Mouse (Mus musculus) brown adipose tissue, adult 24 weeks (tissue): ENCODE data around the gene Tssc4. TPM values are rescaled to one million over a fixed set of nuclear protein-coding genes. Genes with fewer than 3 reads are reported as not detected.

Source experiments
- H3K27ac ChIP-seq: fragments of 200-500 bp; replicated peaks from 2 replicates; pipeline ENCODE4 v1.5.1; 2012; ENCODE audit warnings: low read depth, mild to moderate bottlenecking, low read length
- H3K4me1 ChIP-seq: fragments of 200-500 bp; 2 replicates; pipeline ENCODE4 v1.6.1; 2012; ENCODE audit warnings: low read length, mixed read lengths; ENCODE audit not compliant: control insufficient read depth, insufficient read depth, insufficient read length
- H3K4me3 ChIP-seq: fragments of 200-500 bp; 2 replicates; pipeline ENCODE4 v1.5.1; 2012; ENCODE audit warnings: low read depth, mild to moderate bottlenecking, low read length, moderate library complexity; ENCODE audit not compliant: insufficient read depth
- polyA plus RNA-seq: library from polyadenylated mRNA; stranded (reverse); fragments of >200 nt; gene quantifications from 2 replicates; pipeline ENCODE4 v1.2.4, GENCODE M21; 2012; ENCODE audit not compliant: missing spikeins, insufficient read depth, insufficient read length

The Tssc4 gene
- polyA plus RNA-seq, 1 experiment = 13.2 TPM

DNA sequence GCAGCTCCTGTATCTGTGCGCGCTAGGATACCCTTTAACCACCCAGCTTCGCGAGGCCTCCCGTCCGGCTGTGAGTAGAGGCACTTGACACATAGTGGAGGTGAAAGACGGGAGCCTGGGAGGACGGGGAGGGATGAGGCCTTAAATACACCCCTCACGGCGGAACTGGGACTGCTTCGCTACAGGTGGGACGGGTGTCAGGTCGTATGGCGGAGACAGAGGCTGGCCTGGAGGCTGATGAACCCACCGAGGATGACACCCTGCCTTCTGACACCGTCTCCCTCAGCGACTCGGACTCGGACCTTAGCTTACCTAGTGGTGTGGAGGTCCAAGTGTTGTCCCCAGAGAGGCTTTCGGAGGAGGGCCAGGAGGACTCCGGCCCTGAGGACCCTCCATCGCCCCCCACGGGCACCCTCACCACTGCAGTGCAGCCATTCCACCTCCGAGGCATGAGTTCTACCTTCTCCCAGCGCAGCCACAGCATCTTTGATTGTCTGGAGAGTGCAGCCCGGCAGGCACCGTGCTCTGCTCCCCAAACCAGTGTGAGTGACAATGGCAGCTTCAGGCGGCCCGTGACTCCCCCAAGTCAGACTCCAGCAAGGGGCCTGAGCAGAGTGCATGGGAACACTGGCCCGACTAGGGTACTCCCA, 827 bp downstream of the Tssc4 start:
- Histone ChIP-seq H3K4me1 (peaks cover 17% of the 10 kb centered on the region), H3K27ac (peak overlapping the region; percentile 66), H3K4me3 (peak overlapping the region; percentile 77)

DNA sequence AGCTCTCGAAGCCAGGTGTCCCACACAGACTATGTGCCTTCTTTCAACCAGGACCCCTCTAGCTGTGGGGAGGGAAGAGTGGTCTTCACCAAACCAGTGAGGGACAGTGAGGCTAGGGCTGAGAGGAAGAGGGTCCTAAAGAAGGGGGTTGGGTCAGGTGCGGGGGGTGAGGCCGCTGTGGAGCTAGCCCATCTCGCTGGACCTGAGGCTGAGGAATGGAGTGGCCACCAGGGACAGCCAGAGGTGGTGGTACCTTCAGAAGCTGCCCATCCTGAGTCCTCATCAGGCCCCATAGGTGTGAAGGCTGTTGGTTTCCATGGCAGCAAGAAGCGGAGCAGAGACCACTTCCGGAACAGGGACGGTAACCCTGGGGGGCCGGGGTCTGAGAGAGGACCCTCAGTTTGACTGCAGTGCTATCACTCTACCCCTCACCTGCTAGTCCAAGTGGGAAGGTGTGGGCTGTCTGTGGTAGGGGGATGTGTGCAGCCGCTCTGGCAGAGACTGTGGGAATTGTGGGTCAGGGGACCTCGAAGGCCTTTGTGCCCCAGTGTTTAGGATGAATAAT, 1.5 kb downstream of the Tssc4 start:
- H3K27ac ChIP-seq = no peak overlapping the region
- H3K4me3 ChIP-seq = peak overlapping the region; percentile 77
- H3K4me1 ChIP-seq = peaks cover 17% of the 10 kb centered on the region

- no peak overlapping the region for H3K4me3 ChIP-seq
- no peak overlapping the region for H3K27ac ChIP-seq
- H3K4me1 ChIP-seq = peaks cover 17% of the 10 kb centered on the region
Measured at GRCm38 (mm10) chr7:143072605-143073004, 3.6 kb downstream of the Tssc4 start.

- Histone ChIP-seq H3K4me3 (no peak overlapping the region), H3K27ac (no peak overlapping the region), H3K4me1 (peaks cover 15% of the 10 kb centered on the region)
Measured at GRCm38 (mm10) chr7:143073086-143073485, 4.0 kb downstream of the Tssc4 start.

GRCm38 (mm10) chr7:143075394-143075793, 6.3 kb downstream of the Tssc4 start:
- Histone ChIP-seq H3K4me1 (peaks cover 2% of the 10 kb centered on the region), H3K4me3 (no peak overlapping the region), H3K27ac (no peak overlapping the region)

DNA sequence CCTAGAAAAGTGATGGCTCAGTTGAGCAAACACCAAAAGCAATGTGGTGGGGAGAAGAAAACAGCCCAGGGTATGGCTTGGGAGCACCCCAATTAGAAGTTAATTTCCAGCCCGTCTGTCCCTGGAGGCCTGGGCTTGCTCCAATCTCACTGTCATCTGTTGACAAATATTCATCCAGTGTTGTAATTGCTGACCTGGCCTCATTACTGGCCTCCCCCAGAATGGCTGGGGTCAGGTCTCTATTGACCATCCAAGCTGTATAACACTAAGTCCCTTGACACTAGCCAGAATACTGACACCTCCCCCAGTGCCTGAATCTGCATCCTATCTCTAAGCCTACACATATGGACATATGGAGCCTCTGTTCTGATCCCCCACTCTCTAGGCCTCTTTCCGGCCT, 8.3 kb downstream of the Tssc4 start:
- Histone ChIP-seq H3K27ac (no peak overlapping the region), H3K4me3 (no peak overlapping the region), H3K4me1 (no peaks in the 10 kb centered on the region)

DNA sequence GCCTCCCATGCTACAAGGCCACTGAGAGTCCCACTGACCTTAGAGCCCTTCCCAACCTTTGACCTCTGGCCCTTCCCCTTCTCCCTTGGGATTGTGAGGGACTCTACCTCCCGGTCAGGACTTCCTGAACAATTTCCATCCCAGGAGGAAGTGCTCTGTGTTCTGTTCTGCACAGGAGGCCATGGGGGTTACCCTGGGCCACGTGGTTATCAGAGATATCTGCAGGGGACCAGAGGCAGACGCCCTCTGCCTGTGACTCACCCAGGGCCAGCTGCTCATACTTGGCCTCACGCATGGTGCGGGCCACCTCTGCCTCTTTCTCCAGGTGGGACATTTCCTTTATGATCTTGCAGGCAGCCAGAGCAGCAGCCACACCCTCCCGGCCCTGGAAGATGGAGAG, 13.0 kb downstream of the Tssc4 start:
- Histone ChIP-seq H3K4me1 (no peaks in the 10 kb centered on the region), H3K27ac (no peak overlapping the region), H3K4me3 (no peak overlapping the region)

GRCm38 (mm10) chr7:143083708-143084107, 14.7 kb downstream of the Tssc4 start:
- H3K4me3 ChIP-seq = no peak overlapping the region
- H3K4me1 ChIP-seq = no peaks in the 10 kb centered on the region
- no peak overlapping the region for H3K27ac ChIP-seq

- Histone ChIP-seq H3K4me1 (no peaks in the 10 kb centered on the region), H3K27ac (no peak overlapping the region), H3K4me3 (no peak overlapping the region)
Measured at GRCm38 (mm10) chr7:143086366-143086765, 17.3 kb downstream of the Tssc4 start.

GRCm38 (mm10) chr7:143087070-143087579, 18.1 kb downstream of the Tssc4 start:
- Histone ChIP-seq H3K4me1 (no peaks in the 10 kb centered on the region), H3K4me3 (no peak overlapping the region), H3K27ac (no peak overlapping the region)

GRCm38 (mm10) chr7:143093847-143094246, 24.8 kb downstream of the Tssc4 start:
- H3K4me3 ChIP-seq = no peak overlapping the region
- H3K27ac ChIP-seq = no peak overlapping the region
- H3K4me1 ChIP-seq = no peaks in the 10 kb centered on the region

DNA sequence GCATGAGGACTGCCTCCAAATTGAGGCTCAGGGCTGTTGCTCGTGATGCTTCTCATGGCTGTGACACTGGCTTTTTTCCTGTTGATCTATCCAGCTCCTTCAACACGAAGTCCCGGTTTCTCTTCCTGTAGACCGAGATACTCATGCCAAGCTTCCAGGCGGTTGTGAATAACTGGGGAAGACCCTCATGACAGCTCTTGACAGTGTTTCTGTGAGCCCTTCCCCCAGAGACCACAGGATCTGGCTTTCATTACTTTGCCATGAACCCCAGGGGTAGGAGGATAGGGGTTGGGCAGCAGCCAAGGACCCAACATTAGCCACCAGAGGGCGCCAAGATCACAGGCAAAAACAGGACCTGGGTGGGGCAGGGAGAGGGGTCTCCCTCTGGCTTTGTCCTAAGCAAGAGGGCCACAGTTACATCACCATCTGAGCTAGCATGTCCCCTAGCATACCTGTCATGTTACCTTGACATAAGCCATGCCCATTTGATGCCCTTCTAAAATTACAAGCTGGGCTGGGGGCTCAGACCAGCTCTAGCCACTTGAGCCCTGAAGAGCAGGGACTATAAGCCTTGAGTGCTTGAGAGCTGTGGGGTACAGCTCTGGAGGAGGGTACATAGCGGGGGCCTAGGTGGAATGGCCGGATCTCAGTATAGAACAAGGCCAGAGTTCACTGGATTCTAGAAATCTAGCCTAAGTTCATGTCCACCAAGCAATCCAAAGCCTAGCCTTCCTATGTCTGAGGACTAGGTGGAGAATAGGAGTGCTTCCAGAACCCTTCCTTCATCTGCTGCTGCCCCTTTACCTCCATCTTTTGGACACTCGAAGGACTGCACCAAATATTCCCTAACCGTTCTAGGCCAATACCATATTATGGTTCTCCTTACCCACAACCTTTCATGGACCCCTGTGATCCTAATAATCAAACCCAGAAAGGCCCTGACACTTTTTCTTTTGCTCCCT, 25.8 kb downstream of the Tssc4 start, which contains the start of gene Trpm5:
TSS of gene Trpm5 (minus strand) at position 51 of the 962 bp plus-strand sequence.
- no peaks in the 10 kb centered on the region for H3K4me1 ChIP-seq
- no peak within 1 kb of the TSS for H3K4me3 ChIP-seq
- no peak within 1 kb of the TSS for H3K27ac ChIP-seq

- no peak overlapping the region for H3K27ac ChIP-seq
- H3K4me1 ChIP-seq = no peaks in the 10 kb centered on the region
- no peak overlapping the region for H3K4me3 ChIP-seq
Measured at GRCm38 (mm10) chr7:143095554-143095907, 26.5 kb downstream of the Tssc4 start.

- Histone ChIP-seq H3K4me3 (no peak overlapping the region), H3K27ac (no peak overlapping the region), H3K4me1 (no peaks in the 10 kb centered on the region)
Measured at GRCm38 (mm10) chr7:143100759-143101158, 31.7 kb downstream of the Tssc4 start.

- H3K4me1 ChIP-seq = peaks cover 14% of the 10 kb centered on the region
- H3K4me3 ChIP-seq = no peak overlapping the region
- H3K27ac ChIP-seq = no peak overlapping the region
Measured at GRCm38 (mm10) chr7:143105258-143105897, 36.3 kb downstream of the Tssc4 start.
